Mouse (Mus musculus) natural killer cell, adult 2 months (primary cell): Measurements from ENCODE around the gene Susd1.

Experiments
- DNase-seq, 2 experiments: peaks; one replicate each; pipeline ENCODE4 v3.0.0; 2022; ENCODE audit warnings: low spot score in 2 of 2

The Susd1 gene

GRCm38 (mm10) chr4:59322733-59323132, 115.7 kb downstream of the Susd1 start:
- DNase-seq: no peak

DNA sequence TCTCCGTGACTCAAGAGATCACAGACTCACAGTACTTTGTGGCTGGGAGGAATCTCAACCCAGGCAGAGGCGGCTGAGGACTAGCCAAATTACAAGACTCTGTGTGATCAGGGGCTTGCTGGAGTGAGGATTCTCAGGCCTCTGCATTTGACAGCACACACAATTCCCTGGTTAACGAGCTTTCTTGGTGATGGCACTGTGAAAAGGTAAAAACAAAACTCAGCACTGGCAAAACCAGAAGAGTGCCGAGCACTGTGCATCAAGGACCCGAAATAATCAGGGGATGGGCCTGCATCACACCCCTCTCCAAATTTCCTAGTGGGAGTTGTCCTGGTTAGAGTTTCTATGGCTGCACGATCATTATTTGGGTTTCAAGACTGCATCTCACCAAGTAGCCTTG, 116.4 kb downstream of the Susd1 start:
- no peak for DNase-seq

DNA sequence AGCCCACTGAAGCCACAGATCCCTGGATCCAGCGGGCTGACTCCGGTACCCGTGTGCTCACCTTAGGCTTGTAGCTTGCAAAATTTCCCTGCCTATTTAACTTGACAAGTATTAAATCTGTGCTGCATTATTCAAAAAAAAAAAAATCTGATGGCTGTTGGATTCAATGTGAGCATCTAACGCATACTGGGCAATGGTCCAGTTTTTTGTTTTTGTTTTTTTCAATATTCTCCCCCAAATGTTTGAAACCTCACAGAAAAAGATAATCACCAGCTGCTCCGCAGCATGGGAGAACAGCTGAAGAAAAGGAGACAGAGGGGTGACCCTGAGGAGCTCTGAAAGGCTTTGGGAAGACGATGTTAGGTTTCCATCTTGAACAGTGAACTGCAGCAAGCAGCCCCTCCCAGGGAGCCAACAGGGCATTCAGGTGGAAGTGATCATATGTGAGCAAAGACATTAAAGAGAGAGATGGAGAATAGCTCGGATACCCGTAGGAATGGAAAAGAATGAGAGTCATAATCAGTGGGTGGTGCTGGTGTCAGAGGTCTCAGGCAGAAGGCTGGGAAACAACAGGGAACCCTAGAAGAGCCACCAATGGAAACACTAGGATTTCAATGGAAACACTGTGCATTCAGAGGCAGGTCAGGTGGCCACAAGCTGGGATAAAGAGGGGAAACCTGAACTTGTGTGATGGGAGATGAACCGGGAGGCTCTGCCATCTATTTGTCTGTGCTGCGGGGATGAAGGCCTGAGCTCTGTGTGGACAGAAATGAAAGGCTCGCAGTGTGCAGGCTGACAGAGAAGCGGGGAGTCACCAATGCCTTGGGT, 117.0 kb downstream of the Susd1 start:
- DNase-seq: no peak

DNA sequence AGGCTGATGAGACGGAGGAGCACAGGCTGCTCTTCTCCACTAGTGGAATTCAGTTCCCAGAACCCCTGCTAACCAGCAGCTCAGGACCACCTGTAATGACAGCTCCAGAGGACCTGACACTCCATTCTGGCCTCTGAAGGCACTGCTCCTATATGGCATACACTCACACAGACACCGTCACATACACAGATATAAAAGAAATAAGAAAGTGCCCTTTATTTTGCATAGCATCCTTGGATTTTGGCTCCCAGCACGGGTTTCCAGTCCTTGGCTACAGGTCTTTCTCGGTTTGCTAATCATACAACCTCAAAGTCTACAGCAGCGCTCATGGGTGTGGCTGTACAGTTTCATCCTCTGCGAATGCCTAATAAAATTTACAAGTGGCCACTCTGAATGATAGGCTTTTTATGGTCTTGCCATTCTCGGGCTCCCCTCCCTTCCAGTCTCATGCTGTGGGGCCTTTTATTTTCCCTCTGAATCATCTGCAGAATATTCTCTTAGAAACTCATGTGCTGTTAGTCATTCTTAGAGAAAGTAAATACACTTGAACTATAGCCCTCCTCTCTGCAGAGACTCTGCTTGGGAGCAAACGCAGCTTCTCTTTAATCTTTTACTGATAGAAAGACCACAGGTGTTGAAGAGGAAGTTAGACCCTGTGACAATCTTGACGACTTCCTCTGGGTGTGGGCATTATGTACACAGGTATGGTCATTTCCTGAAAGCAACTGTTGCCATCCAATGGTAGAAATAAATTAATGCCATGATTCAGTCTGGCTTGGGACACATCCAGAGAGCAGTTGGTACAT, 119.1 kb downstream of the Susd1 start:
- peak; percentile 45 to 64 for DNase-seq

GRCm38 (mm10) chr4:59318602-59319001, 119.8 kb downstream of the Susd1 start:
- peak in 1 of 2 experiments; percentile 34 for DNase-seq

DNA sequence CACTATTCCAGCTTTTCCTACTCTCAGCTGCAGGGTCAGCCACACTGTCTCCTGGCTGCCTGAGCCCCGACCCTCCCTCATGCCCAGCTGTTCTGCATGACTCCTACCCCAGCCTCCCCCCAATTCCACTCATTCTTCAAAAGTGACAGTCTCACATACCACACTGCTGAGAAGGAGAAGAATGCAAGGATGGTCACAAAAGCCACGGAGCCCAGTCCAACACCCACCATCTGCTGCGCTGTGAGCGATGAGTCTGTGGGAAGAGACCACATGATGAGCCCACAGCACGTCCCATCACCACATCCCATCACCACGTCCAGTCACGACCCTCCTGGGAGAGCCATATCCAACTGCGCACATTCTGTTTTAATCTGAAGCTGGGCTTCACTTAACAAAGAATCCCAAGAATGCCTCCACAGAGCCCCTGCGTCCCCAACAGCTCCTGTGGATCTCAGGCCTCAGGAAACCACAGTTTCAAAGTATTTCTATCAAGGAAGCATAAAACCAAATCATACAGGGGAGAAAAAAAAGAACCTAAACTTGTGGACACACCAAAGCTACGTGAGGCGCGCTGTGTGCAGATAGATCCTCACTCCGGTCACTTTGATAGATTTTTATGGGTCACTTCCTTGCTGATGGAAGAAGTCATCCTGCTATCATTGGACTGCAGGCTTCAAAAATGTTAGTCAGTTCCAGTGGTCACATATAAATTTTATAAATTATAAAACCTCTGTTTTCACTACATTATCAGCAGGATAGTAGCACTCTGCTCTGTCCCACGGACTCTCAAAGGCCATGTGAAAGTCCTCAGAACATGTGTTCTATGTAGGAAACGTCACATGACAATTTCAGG, 122.7 kb downstream of the Susd1 start:
- DNase-seq: no peak

DNA sequence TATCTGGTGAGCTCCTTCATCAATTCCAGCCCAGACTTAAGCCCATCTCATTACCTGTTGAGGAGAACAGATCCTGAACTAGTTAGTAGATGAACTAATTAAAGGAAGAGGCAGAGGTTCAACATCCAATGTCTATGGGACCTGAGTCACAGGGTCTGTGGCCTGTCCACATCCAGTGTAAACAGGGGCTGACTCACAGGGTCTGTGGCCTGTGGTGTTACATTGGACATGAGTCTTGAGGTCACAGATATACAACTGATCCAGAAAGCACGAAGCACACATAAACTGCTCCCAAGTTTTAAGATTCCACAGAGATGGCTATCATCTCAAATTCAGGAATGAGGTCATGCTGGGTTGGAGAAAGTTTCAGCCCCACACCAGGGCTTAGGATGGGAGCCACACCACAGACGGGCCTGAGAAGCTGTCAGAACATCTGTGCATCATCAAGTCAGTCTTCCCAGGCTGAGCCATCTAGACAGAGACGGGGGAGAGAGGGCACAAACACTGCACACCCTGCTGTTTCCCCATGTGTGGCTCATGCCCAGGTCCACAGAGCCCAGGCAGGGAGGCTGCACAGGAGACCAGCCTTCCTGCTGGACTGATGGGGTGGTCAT, 123.4 kb downstream of the Susd1 start:
- DNase-seq: no peak

- no peak for DNase-seq
These were observed 125.5 kb downstream of the Susd1 start for GRCm38 (mm10) chr4:59312945-59313344.

DNA sequence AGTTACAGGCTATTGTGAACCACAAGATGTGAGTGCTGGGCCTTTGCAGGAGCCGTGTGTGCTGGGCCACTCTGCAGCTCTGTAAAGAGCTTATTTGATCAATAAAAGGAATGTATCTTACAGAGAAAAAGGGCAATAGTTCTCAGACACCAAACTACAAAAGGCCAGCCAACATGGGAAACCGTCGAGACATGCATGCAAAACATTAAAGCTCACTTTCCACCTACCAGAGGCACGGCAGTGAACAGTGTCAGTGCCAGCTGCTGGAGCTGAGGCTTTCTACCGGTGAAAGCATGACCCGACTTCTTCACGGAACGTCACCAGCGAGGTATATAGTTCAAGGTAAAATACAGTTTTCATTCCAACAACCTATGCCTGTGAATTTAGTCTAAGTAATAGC, 127.8 kb downstream of the Susd1 start:
- DNase-seq: no peak

- DNase-seq: no peak
These were observed 130.4 kb downstream of the Susd1 start for GRCm38 (mm10) chr4:59307841-59308589.

- DNase-seq: no peak
These were observed 136.0 kb downstream of the Susd1 start for GRCm38 (mm10) chr4:59302387-59302786.

GRCm38 (mm10) chr4:59301025-59301815, 137.2 kb downstream of the Susd1 start:
- DNase-seq: no peak

DNA sequence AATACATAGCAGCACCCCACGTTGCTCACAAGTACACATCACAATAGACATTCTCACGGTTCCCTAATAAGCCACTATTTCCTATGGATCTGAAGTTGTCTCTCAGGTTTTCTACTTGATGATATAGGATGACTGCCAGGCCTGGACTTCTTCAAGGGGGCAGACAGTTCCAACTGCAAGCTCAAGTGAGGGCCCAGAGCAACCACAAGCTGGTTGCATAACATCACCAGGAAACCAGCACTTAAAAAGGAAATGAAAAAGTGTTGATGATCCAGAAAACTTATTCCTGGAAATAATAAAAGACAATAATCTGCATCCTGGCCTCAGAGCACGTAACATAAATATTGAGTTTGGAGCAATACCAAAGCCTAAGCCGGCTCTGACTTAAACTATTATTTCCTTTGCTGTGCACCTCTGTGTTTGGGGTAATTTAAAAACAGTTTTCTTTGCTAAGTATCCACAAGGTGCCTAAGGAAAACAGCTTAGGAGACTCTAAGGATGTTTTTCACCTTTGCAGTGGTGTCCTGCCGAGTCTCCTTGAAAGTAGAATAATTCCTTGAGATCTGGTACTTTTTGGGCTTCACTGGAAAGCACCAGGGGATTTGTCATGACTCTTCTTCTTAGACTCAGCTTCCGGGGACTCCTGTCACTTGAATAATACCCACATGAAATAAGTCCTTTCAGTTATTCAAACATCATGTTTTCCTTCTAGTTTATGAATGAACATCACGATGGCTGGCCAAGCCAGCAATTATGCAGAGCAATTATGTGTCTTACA, 139.5 kb downstream of the Susd1 start:
- no peak for DNase-seq

DNA sequence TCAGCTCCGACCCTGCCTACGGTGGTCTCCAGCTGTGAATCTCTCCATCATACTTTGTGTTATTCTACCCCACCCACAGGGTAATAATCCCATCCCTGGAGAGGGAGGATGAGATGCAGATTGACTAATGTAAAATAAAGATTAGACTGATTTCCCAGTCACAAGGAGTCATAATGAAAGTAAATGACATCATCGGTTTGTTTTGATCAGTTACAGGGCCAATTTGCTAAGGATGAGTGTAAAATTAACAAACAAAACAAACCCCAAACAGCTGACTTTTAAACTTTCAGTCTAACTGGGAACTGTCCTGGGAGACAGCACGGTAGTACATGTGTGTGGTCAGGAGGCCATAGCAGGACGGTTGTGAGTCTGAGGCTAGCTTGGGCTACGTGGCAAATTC, 143.3 kb downstream of the Susd1 start:
- DNase-seq: no peak

DNA sequence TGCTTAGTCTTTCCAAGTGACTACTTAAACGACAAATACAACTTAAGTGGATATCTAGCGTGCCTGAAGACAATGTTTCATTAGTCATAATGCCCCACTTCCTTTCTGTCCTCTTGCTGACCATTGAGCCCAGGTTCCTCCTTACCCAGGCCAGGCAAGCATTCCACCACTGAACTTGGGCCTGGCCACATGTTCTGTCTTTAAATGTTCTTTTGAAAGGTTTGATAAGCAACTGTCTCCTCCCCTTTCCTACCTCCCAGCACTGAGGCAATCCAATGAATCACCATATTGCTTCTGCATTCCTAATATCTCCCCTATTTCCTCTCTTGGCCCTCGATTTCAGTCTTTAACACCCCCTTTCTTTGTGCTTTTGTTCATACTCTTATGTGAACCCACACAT, 143.8 kb downstream of the Susd1 start:
- no peak for DNase-seq

GRCm38 (mm10) chr4:59291914-59292718, 146.3 kb downstream of the Susd1 start:
- no peak for DNase-seq

GRCm38 (mm10) chr4:59290972-59291576, 147.4 kb downstream of the Susd1 start:
- no peak for DNase-seq

- DNase-seq: peak; percentile 66 to 70
These were observed 151.3 kb downstream of the Susd1 start for GRCm38 (mm10) chr4:59287103-59287502.
